Mouse (Mus musculus): Measurements from ENCODE around the gene Ccdc57.

DNA sequence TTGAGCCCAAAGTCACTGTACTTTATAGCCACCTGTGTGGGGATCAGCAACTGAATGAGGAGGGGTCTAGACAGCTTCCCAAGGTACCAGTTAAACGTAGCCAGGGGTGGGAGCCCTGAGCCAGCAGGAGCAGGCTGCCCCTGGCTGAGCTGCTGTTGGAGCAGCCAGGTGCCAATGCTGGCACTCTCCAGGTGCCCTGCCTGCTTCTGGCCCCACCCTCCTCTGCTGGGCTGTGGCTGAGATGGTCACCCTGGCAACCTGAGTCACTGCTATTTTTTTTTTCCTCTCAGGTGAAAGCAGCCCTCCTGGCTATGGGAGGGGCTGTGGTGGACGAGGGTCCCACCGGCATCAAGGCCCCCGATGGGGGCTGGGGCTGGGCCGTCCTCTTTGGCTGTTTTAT is 22.3 kb upstream of the Ccdc57 start:
- TF ChIP-seq CTCF (IDR thresholded peaks at IDR 0.05; ENCODE audit: control insufficient read depth, insufficient read depth, insufficient replicate concordance, low read depth, low read length) (no peak), POLR2A (IDR thresholded peaks at IDR 0.05; ENCODE audit: control insufficient read depth, low read depth, low read length) (no peak)
